Mouse (Mus musculus) neural tube, embryonic 15.5 days (tissue): ENCODE measurements around the gene Srrm4. TPM values are rescaled to one million over a fixed set of nuclear protein-coding genes. Genes with fewer than 3 reads are reported as not detected.

Source experiments
- ATAC-seq: fragments of 200-750 bp; cut with Nextera tagmentation; 2 replicates; pipeline ENCODE4 v1.8.0; 2017; ENCODE audit warnings: mild to moderate bottlenecking, moderate TSS enrichment, moderate library complexity; ENCODE audit not compliant: low FRiP score
- H3K27ac ChIP-seq: fragments of 300-500 bp; sonication (generic); replicated peaks from 2 replicates; pipeline ENCODE4 v1.5.1; 2015; ENCODE audit warnings: mild to moderate bottlenecking, inconsistent platforms
- H3K27me3 ChIP-seq: fragments of 300-500 bp; sonication (generic); replicated peaks from 2 replicates; pipeline ENCODE4 v1.6.1; 2015; ENCODE audit warnings: inconsistent platforms
- H3K36me3 ChIP-seq: fragments of 300-500 bp; sonication (generic); 2 replicates; pipeline ENCODE4 v1.6.1; 2015; ENCODE audit warnings: inconsistent platforms
- H3K4me1 ChIP-seq: fragments of 300-500 bp; sonication (generic); 2 replicates; pipeline ENCODE4 v1.6.1; 2015; ENCODE audit warnings: inconsistent platforms
- H3K4me2 ChIP-seq: fragments of 300-500 bp; sonication (generic); 2 replicates; pipeline ENCODE4 v1.6.1; 2015; ENCODE audit warnings: inconsistent platforms, mild to moderate bottlenecking, moderate library complexity
- H3K4me3 ChIP-seq: fragments of 300-500 bp; sonication (generic); replicated peaks from 2 replicates; pipeline ENCODE4 v1.5.1; 2015; ENCODE audit warnings: mild to moderate bottlenecking, inconsistent platforms
- H3K9ac ChIP-seq: fragments of 300-500 bp; sonication (generic); replicated peaks from 2 replicates; pipeline ENCODE4 v1.6.1; 2015; ENCODE audit warnings: mild to moderate bottlenecking, inconsistent platforms
- H3K9me3 ChIP-seq: fragments of 300-500 bp; sonication (generic); replicated peaks from 2 replicates; pipeline ENCODE4 v1.6.1; 2016; ENCODE audit warnings: inconsistent platforms
- WGBS: fragments of 180-500 bp; shearing (Covaris S2); methylation state at CpG from one replicate; pipeline ENCODE4 v1.1.7; 2015; ENCODE audit warnings: mixed read lengths; 5-methylcytosine and 5-hydroxymethylcytosine counted together
- polyA plus RNA-seq: library from polyadenylated mRNA; unstranded; fragments of >200 nt; fragmentation: Nextera tagmentation; extraction: Ambion mirVana; gene quantifications from 2 replicates; pipeline ENCODE4 v1.2.1, GENCODE M21; 2015

Gene Srrm4
- polyA plus RNA-seq, 1 experiment from 2014 or later = 15.6 TPM

GRCm38 (mm10) chr5:116510229-116510628, 81.4 kb downstream of the Srrm4 start:
- Histone ChIP-seq H3K36me3 (0 out of 2 replicates have a peak, but pooled peaks cover 4% of the 10 kb centered on the region), H3K27me3 (no peaks in the 10 kb centered on the region)
- WGBS = 87% methylated on average over 5 of the region's 5 CpGs

GRCm38 (mm10) chr5:116501342-116501741, 90.3 kb downstream of the Srrm4 start:
- ATAC-seq = 0 out of 2 replicates have a peak, but pooled peaks have one; percentile 7
- Histone ChIP-seq H3K4me2 (peak overlapping the region; percentile 20), H3K9me3 (no peaks in the 10 kb centered on the region), H3K4me1 (peaks cover 39% of the 10 kb centered on the region), H3K27ac (peak overlapping the region; percentile 41), H3K27me3 (no peaks in the 10 kb centered on the region), H3K4me3 (no peak overlapping the region), H3K9ac (no peak overlapping the region), H3K36me3 (no peaks in the 10 kb centered on the region)
- WGBS = 26% methylated on average over 15 of the region's 15 CpGs

More at GRCm38 (mm10) chr5:116510229-116510628, 81.4 kb downstream of the Srrm4 start:
- no peak for ATAC-seq
- Histone ChIP-seq H3K4me3 (no peak overlapping the region), H3K4me1 (peaks cover 10% of the 10 kb centered on the region), H3K27ac (no peak overlapping the region), H3K9me3 (no peaks in the 10 kb centered on the region), H3K4me2 (no peak overlapping the region), H3K9ac (no peak overlapping the region)

GRCm38 (mm10) chr5:116498880-116499640, 92.6 kb downstream of the Srrm4 start:
- no peaks in the 10 kb centered on the region for H3K36me3 ChIP-seq
- no peak overlapping the region for H3K4me3 ChIP-seq
- peak overlapping the region; percentile 5; the same call in 1 of the 2 replicates for H3K27ac ChIP-seq
- H3K9me3 ChIP-seq = no peaks in the 10 kb centered on the region
- peaks cover 61% of the 10 kb centered on the region for H3K4me1 ChIP-seq
- no peak for ATAC-seq
- no peak overlapping the region for H3K9ac ChIP-seq
- H3K27me3 ChIP-seq = no peaks in the 10 kb centered on the region
- 60% methylated on average over 19 of the region's 19 CpGs for WGBS
- no peak overlapping the region for H3K4me2 ChIP-seq

- H3K4me2 ChIP-seq = no peak overlapping the region
- H3K27me3 ChIP-seq = no peaks in the 10 kb centered on the region
- H3K4me1 ChIP-seq = peaks cover 64% of the 10 kb centered on the region
- no peak overlapping the region for H3K4me3 ChIP-seq
- H3K9ac ChIP-seq = no peak overlapping the region
- H3K36me3 ChIP-seq = no peaks in the 10 kb centered on the region
- no peak for ATAC-seq
- no peaks in the 10 kb centered on the region for H3K9me3 ChIP-seq
- WGBS = 66% methylated on average over 5 of the region's 5 CpGs
- H3K27ac ChIP-seq = no peak overlapping the region
Measured at GRCm38 (mm10) chr5:116497866-116498265, 93.8 kb downstream of the Srrm4 start.

- Histone ChIP-seq H3K9ac (no peak overlapping the region), H3K27me3 (no peaks in the 10 kb centered on the region), H3K36me3 (no peaks in the 10 kb centered on the region), H3K4me1 (peaks cover 65% of the 10 kb centered on the region), H3K9me3 (no peaks in the 10 kb centered on the region), H3K4me2 (no peak overlapping the region), H3K4me3 (no peak overlapping the region), H3K27ac (no peak overlapping the region)
- WGBS = 14% methylated on average over 7 of the region's 7 CpGs
- ATAC-seq = no peak
Measured at GRCm38 (mm10) chr5:116497205-116497604, 94.4 kb downstream of the Srrm4 start.

- no peak overlapping the region for H3K4me3 ChIP-seq
- ATAC-seq = no peak
- H3K9me3 ChIP-seq = no peaks in the 10 kb centered on the region
- no peak overlapping the region for H3K27ac ChIP-seq
- H3K27me3 ChIP-seq = no peaks in the 10 kb centered on the region
- H3K36me3 ChIP-seq = no peaks in the 10 kb centered on the region
- 76% methylated on average over 2 of the region's 2 CpGs for WGBS
- H3K4me2 ChIP-seq = no peak overlapping the region
- H3K9ac ChIP-seq = no peak overlapping the region
- peaks cover 65% of the 10 kb centered on the region for H3K4me1 ChIP-seq
Measured at GRCm38 (mm10) chr5:116496717-116497116, 94.9 kb downstream of the Srrm4 start.

- no peaks in the 10 kb centered on the region for H3K36me3 ChIP-seq
- WGBS = 60% methylated on average over 9 of the region's 9 CpGs
- ATAC-seq = no peak
- H3K4me3 ChIP-seq = no peak overlapping the region
- peaks cover 68% of the 10 kb centered on the region for H3K4me1 ChIP-seq
- H3K27me3 ChIP-seq = no peaks in the 10 kb centered on the region
- H3K9me3 ChIP-seq = no peaks in the 10 kb centered on the region
- H3K9ac ChIP-seq = no peak overlapping the region
- no peak overlapping the region for H3K4me2 ChIP-seq
- no peak overlapping the region for H3K27ac ChIP-seq
Measured at GRCm38 (mm10) chr5:116495466-116495865, 96.2 kb downstream of the Srrm4 start.

- ATAC-seq = no peak
- Histone ChIP-seq H3K36me3 (no peaks in the 10 kb centered on the region), H3K27me3 (no peaks in the 10 kb centered on the region), H3K9ac (no peak overlapping the region), H3K4me3 (no peak overlapping the region), H3K4me1 (peaks cover 70% of the 10 kb centered on the region), H3K27ac (no peak overlapping the region), H3K4me2 (no peak overlapping the region), H3K9me3 (no peaks in the 10 kb centered on the region)
- WGBS = 47% methylated on average over 7 of the region's 7 CpGs
Measured at GRCm38 (mm10) chr5:116494377-116494776, 97.2 kb downstream of the Srrm4 start.

- H3K4me2 ChIP-seq = no peak overlapping the region
- whole genome bisulfite sequencing = 86% methylated on average over 3 of the region's 3 CpGs
- no peak overlapping the region for H3K4me3 ChIP-seq
- no peaks in the 10 kb centered on the region for H3K36me3 ChIP-seq
- no peaks in the 10 kb centered on the region for H3K9me3 ChIP-seq
- H3K4me1 ChIP-seq = peaks cover 58% of the 10 kb centered on the region
- no peak overlapping the region for H3K9ac ChIP-seq
- H3K27me3 ChIP-seq = no peaks in the 10 kb centered on the region
- no peak for ATAC-seq
- no peak overlapping the region for H3K27ac ChIP-seq
Measured at GRCm38 (mm10) chr5:116492726-116493125, 98.9 kb downstream of the Srrm4 start.

GRCm38 (mm10) chr5:116491794-116492420, 99.7 kb downstream of the Srrm4 start:
- ATAC-seq = no peak
- 58% methylated on average over 12 of the region's 12 CpGs for WGBS
- Histone ChIP-seq H3K36me3 (no peaks in the 10 kb centered on the region), H3K4me3 (no peak overlapping the region), H3K27me3 (no peaks in the 10 kb centered on the region), H3K4me2 (no peak overlapping the region), H3K27ac (no peak overlapping the region), H3K9ac (no peak overlapping the region), H3K9me3 (no peaks in the 10 kb centered on the region), H3K4me1 (peaks cover 55% of the 10 kb centered on the region)

GRCm38 (mm10) chr5:116490826-116491225, 100.8 kb downstream of the Srrm4 start:
- H3K27me3 ChIP-seq = no peaks in the 10 kb centered on the region
- no peak overlapping the region for H3K4me2 ChIP-seq
- 50% methylated on average over 5 of the region's 5 CpGs for WGBS
- H3K36me3 ChIP-seq = no peaks in the 10 kb centered on the region
- H3K9ac ChIP-seq = no peak overlapping the region
- no peak overlapping the region for H3K27ac ChIP-seq
- no peak overlapping the region for H3K4me3 ChIP-seq
- ATAC-seq = no peak
- peaks cover 47% of the 10 kb centered on the region for H3K4me1 ChIP-seq
- H3K9me3 ChIP-seq = no peaks in the 10 kb centered on the region

GRCm38 (mm10) chr5:116489621-116490020, 102.0 kb downstream of the Srrm4 start:
- Histone ChIP-seq H3K27ac (no peak overlapping the region), H3K4me2 (no peak overlapping the region), H3K36me3 (no peaks in the 10 kb centered on the region), H3K4me1 (peaks cover 46% of the 10 kb centered on the region), H3K9me3 (no peaks in the 10 kb centered on the region), H3K4me3 (no peak overlapping the region), H3K27me3 (no peaks in the 10 kb centered on the region), H3K9ac (no peak overlapping the region)
- 51% methylated on average over 8 of the region's 8 CpGs for WGBS
- no peak for ATAC-seq
